Mouse (Mus musculus): ENCODE measurements around the gene Zbtb4. TPM values are rescaled to one million over a fixed set of nuclear protein-coding genes. Genes with fewer than 3 reads are reported as not detected.
"Not testable (repeated sequence)": the region's sequence is repeated elsewhere in the genome, so short reads cannot be mapped to it uniquely, and the experiment has no call there.

Gene Zbtb4
- polyA plus RNA-seq, 1 experiment from 2014 or later: 2.0 TPM

DNA sequence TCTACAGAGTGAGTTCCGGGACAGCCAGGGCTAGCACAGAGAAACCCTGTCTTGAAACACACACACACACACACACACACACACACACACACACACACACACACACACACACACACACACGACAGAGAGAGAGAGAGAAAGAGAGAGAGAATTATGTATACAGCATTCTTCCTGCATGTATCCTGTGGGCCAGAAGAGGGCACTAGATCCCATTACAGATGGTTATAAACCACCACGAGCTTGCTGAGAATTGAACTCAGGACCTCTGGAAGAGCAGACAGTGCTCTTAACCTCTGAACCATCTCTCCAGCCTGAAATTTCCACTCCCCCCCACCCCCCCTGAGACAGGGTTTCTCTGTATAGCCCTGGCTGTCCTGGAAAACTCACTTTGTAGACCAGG is 34.3 kb upstream of the Zbtb4 start:
- not testable (repeated sequence) for H3K27me3 ChIP-seq (ENCODE audit: control insufficient read depth, insufficient read depth, low read length); H3K9ac ChIP-seq (ENCODE audit: low read depth, low read length); H3K27ac ChIP-seq (ENCODE audit: low read depth, low read length); H3K4me2 ChIP-seq (replicated peaks; ENCODE audit: low read depth, low read length); H3K4me1 ChIP-seq (ENCODE audit: control insufficient read depth, insufficient read depth, low read length); H3K9me3 ChIP-seq (ENCODE audit: control insufficient read depth, low read length); H3K4me3 ChIP-seq (ENCODE audit: low read length); ATAC-seq (ENCODE audit: low FRiP score, low TSS enrichment)
- peaks cover 33% of the 10 kb centered on the region for H3K36me3 ChIP-seq (ENCODE audit: control insufficient read depth, insufficient read depth, low read length)
- WGBS: 85% methylated on average over 2 of the region's 3 CpGs

DNA sequence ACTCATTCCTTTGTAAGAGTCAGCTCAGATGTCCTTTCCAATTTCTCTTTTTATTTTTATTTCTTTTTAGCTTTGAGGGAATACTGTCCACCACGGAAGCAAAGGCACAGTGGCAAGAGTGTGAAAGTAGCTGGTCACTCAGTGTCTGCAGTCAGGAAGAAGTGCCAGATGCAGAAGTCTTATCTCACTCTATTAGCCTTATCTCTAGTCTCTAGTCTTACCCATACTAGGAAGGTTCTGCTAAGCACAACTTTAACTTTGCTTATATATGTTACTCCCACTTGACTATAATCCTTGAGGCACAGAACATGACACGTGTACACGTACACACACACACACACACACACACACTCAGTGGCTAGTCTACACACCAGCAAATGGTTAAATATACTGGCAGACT is 14.1 kb upstream of the Zbtb4 start:
- H3K4me3 ChIP-seq (ENCODE audit: low read length): no peak overlapping the region
- H3K27me3 ChIP-seq (ENCODE audit: control insufficient read depth, insufficient read depth, low read length): no peaks in the 10 kb centered on the region
- WGBS: 81% methylated on average over 3 of the region's 3 CpGs
- no peak overlapping the region for H3K9ac ChIP-seq (ENCODE audit: low read depth, low read length)
- no peaks in the 10 kb centered on the region for H3K9me3 ChIP-seq (ENCODE audit: control insufficient read depth, low read length)
- no peak for ATAC-seq (ENCODE audit: low FRiP score, low TSS enrichment)
- H3K36me3 ChIP-seq (ENCODE audit: control insufficient read depth, insufficient read depth, low read length): peaks cover 21% of the 10 kb centered on the region
- no peak overlapping the region for H3K4me2 ChIP-seq (replicated peaks; ENCODE audit: low read depth, low read length)
- H3K27ac ChIP-seq (ENCODE audit: low read depth, low read length): no peak overlapping the region
- H3K4me1 ChIP-seq (ENCODE audit: control insufficient read depth, insufficient read depth, low read length): peaks cover 18% of the 10 kb centered on the region

DNA sequence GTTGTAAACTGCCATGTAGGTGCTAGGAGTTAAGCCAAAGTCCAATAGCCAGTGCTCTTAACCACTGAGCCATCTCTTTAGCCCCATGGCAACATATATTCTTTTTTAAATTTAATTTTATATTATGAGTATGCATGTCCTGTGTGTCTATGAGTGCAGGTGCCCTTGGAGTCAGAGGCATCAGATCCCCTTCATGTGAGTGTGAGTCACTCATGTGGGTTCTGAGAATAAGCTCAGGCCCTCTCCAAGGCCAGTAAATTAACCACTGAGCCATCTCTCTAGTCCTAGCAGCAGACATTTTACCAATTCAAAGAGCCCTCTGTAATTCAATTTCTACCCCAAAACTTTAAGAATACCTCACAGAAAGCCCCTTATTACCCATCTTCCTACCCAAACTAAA is 13.0 kb upstream of the Zbtb4 start:
- peaks cover 27% of the 10 kb centered on the region for H3K4me1 ChIP-seq (ENCODE audit: control insufficient read depth, insufficient read depth, low read length)
- no peak for ATAC-seq (ENCODE audit: low FRiP score, low TSS enrichment)

DNA sequence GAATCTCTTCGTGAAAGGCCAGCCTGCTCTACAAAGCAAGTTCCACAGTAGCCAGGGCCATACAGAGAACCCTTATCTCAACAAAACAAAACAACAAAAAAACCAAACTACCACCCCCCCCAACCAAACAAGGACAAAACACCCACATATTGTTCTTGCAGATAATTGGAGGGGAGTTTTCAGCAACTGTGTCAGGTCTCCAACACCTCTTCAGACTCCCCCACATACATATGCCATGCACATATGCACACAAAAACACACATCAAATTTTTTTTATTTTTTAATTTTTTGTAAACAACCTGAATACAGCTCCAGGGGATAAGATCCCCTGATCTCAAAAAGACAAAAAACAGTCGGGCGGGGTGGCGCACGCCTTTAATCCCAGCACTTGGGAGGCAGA is 11.5 kb upstream of the Zbtb4 start:
- no peaks in the 10 kb centered on the region for H3K27me3 ChIP-seq (ENCODE audit: control insufficient read depth, insufficient read depth, low read length)
- no peak overlapping the region for H3K4me2 ChIP-seq (replicated peaks; ENCODE audit: low read depth, low read length)
- H3K9me3 ChIP-seq (ENCODE audit: control insufficient read depth, low read length): no peaks in the 10 kb centered on the region
- WGBS: 89% methylated on average over 5 of the region's 5 CpGs
- H3K4me1 ChIP-seq (ENCODE audit: control insufficient read depth, insufficient read depth, low read length): peaks cover 27% of the 10 kb centered on the region
- H3K9ac ChIP-seq (ENCODE audit: low read depth, low read length): no peak overlapping the region
- H3K4me3 ChIP-seq (ENCODE audit: low read length): no peak overlapping the region
- no peak overlapping the region for H3K27ac ChIP-seq (ENCODE audit: low read depth, low read length)
- no peak for ATAC-seq (ENCODE audit: low FRiP score, low TSS enrichment)
- peaks cover 5% of the 10 kb centered on the region; the same call in 1 of the 2 replicates for H3K36me3 ChIP-seq (ENCODE audit: control insufficient read depth, insufficient read depth, low read length)

More for the DNA sequence above, 13.0 kb upstream of the Zbtb4 start:
- Histone ChIP-seq H3K4me3 (ENCODE audit: low read length) (no peak overlapping the region), H3K27me3 (ENCODE audit: control insufficient read depth, insufficient read depth, low read length) (no peaks in the 10 kb centered on the region), H3K4me2 (replicated peaks; ENCODE audit: low read depth, low read length) (no peak overlapping the region), H3K27ac (ENCODE audit: low read depth, low read length) (no peak overlapping the region), H3K36me3 (ENCODE audit: control insufficient read depth, insufficient read depth, low read length) (peaks cover 11% of the 10 kb centered on the region), H3K9me3 (ENCODE audit: control insufficient read depth, low read length) (no peaks in the 10 kb centered on the region), H3K9ac (ENCODE audit: low read depth, low read length) (no peak overlapping the region)

DNA sequence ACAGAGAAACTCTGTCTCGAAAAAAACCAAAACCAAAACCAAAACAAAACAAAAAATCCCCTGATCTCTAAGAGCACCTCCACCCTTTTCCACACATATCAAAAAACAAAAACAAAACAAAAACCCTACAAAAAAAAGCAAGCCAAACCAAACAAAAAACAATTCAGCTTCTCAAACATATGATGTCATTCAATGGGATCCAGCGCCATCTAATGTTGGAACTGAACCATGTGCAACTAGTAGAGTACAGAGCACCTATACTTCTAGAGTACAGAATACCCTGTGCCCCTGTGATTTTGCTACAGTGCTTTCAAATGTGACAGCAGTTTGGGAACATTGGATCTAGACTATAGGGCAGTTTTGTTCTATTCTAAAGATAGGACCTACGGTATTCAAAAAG is 11.0 kb upstream of the Zbtb4 start:
- Histone ChIP-seq H3K36me3 (ENCODE audit: control insufficient read depth, insufficient read depth, low read length) (no peaks in the 10 kb centered on the region; the same call in 1 of the 2 replicates), H3K27me3 (ENCODE audit: control insufficient read depth, insufficient read depth, low read length) (no peaks in the 10 kb centered on the region), H3K9me3 (ENCODE audit: control insufficient read depth, low read length) (no peaks in the 10 kb centered on the region), H3K9ac (ENCODE audit: low read depth, low read length) (no peak overlapping the region), H3K4me1 (ENCODE audit: control insufficient read depth, insufficient read depth, low read length) (peaks cover 28% of the 10 kb centered on the region), H3K27ac (ENCODE audit: low read depth, low read length) (no peak overlapping the region), H3K4me3 (ENCODE audit: low read length) (no peak overlapping the region), H3K4me2 (replicated peaks; ENCODE audit: low read depth, low read length) (peak overlapping the region; percentile 34; the same call in 1 of the 2 replicates)
- 53% methylated on average over 3 of the region's 3 CpGs for WGBS
- no peak for ATAC-seq (ENCODE audit: low FRiP score, low TSS enrichment)

DNA sequence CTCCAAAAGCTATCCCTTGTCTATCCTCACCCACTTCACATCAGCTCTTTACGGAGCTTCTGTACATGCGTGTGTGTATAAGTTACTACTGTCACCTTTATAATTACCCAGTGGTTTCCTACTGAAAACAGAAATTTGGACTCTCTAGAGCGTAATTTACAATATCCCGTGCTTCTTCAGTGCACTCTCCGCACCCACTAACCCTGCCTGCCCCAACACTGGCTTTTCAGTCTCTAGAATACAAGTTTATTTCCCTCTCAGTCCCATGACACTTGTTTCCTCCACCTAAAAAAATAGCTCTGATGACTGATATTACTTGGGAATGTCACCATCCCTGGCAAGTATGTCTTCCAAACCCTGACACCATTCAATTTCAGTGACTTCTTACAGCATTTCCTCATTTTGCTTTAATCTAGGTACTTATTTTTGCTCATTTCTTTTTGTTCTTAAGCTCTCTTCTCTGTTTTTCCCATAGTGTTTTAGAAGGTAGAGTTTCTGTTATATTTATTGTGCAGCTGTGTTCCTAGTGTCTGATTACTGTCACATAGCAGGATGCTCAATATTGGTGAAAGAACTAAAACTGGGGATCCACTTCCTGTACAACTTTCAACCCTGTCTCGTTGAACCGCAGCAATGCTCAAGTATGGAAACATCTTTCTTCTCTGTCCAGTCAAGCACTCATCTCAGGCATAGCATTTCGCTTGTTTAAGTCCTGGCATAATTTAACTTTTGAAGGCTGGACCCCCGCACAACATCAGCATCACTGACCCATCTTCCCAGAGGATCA is 8.2 kb upstream of the Zbtb4 start:
- Histone ChIP-seq H3K36me3 (ENCODE audit: control insufficient read depth, insufficient read depth, low read length) (no peaks in the 10 kb centered on the region; the same call in 1 of the 2 replicates), H3K9me3 (ENCODE audit: control insufficient read depth, low read length) (no peaks in the 10 kb centered on the region), H3K4me2 (replicated peaks; ENCODE audit: low read depth, low read length) (peak overlapping the region; percentile 83), H3K4me3 (ENCODE audit: low read length) (peak overlapping the region; percentile 67), H3K27me3 (ENCODE audit: control insufficient read depth, insufficient read depth, low read length) (no peaks in the 10 kb centered on the region), H3K27ac (ENCODE audit: low read depth, low read length) (peak overlapping the region; percentile 98), H3K9ac (ENCODE audit: low read depth, low read length) (peak overlapping the region; percentile 83; the same call in 1 of the 2 replicates), H3K4me1 (ENCODE audit: control insufficient read depth, insufficient read depth, low read length) (peaks cover 36% of the 10 kb centered on the region)
- ATAC-seq (ENCODE audit: low FRiP score, low TSS enrichment): no peak
- 37% methylated on average over 9 of the region's 9 CpGs for WGBS

DNA sequence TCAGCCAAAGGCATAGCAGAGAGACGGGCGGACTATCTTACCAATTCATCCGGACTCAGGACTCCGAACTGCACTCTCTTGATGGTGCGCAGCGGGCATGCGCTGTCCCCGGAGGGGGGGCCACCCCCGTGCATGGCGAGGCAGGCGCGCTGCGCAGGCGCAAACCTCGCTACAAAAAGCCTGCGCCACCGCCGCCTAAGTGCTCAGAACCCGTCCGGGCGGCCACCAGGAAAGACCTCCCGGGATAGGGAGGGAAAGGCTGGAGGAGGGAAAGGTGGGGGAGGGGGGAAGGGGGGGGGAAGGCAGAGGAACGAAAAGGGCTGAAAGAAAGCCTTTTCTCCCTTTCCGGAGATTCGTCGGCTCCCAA is 7.6 kb upstream of the Zbtb4 start:
- Histone ChIP-seq H3K9ac (ENCODE audit: low read depth, low read length) (peak overlapping the region; percentile 83), H3K4me3 (ENCODE audit: low read length) (peak overlapping the region; percentile 67), H3K9me3 (ENCODE audit: control insufficient read depth, low read length) (no peaks in the 10 kb centered on the region), H3K4me2 (replicated peaks; ENCODE audit: low read depth, low read length) (peak overlapping the region; percentile 83), H3K27ac (ENCODE audit: low read depth, low read length) (peak overlapping the region; percentile 98), H3K36me3 (ENCODE audit: control insufficient read depth, insufficient read depth, low read length) (no peaks in the 10 kb centered on the region; the same call in 1 of the 2 replicates), H3K27me3 (ENCODE audit: control insufficient read depth, insufficient read depth, low read length) (no peaks in the 10 kb centered on the region), H3K4me1 (ENCODE audit: control insufficient read depth, insufficient read depth, low read length) (peaks cover 34% of the 10 kb centered on the region)
- ATAC-seq (ENCODE audit: low FRiP score, low TSS enrichment): peak; percentile 90
- WGBS: 1% methylated on average over 24 of the region's 26 CpGs

DNA sequence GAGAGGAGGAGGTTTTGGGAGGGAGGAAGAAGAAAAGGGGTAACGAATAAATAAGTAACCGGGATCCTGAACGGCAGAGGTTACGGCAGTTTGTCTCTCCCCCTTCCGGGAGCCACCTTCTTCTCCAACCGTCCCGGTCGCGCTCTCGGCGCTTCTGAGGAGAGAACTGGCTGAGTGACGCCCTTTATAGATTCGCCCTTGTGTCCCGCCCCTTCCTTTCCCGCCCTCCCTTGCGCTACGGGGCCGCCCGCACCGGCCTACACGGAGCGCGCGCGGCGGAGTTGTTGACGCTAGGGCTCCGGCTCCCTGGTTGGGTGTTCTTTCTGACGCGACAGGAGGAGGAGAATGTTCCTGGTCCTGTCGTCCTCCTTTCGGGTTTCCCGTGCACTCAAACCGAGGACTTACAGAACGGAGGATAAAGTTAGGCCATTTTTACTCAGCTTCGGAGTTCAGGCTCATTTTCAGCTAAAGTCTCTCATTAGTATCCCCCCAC is 7.2 kb upstream of the Zbtb4 start, which contains the start of gene Polr2a:
Polr2a (minus strand) TSS at position 160 of the 493 bp plus-strand sequence.
- Histone ChIP-seq H3K27ac (ENCODE audit: low read depth, low read length) (peak within 1 kb of the TSS; percentile 98), H3K4me2 (replicated peaks; ENCODE audit: low read depth, low read length) (peak within 1 kb of the TSS; percentile 83), H3K27me3 (ENCODE audit: control insufficient read depth, insufficient read depth, low read length) (no peaks in the 10 kb centered on the region), H3K4me1 (ENCODE audit: control insufficient read depth, insufficient read depth, low read length) (peaks cover 32% of the 10 kb centered on the region), H3K36me3 (ENCODE audit: control insufficient read depth, insufficient read depth, low read length) (no peaks in the 10 kb centered on the region; the same call in 1 of the 2 replicates), H3K9ac (ENCODE audit: low read depth, low read length) (peak within 1 kb of the TSS; percentile 83), H3K4me3 (ENCODE audit: low read length) (peak within 1 kb of the TSS; percentile 67), H3K9me3 (ENCODE audit: control insufficient read depth, low read length) (no peaks in the 10 kb centered on the region)
- peak; percentile 95 for ATAC-seq (ENCODE audit: low FRiP score, low TSS enrichment)
- WGBS: 0% methylated on average over 34 of the region's 36 CpGs
